Mouse (Mus musculus) frontal cortex, postnatal 25 days (tissue): ENCODE measurements at regions not wholly inside any gene's neighbourhood (a gene's known extent, or its start where the extent isn't known, plus 50 kb on each side); places are given as distances from the start of the nearest gene placed in this dataset.
"Not testable (repeated sequence)": the region's sequence is repeated elsewhere in the genome, so short reads cannot be mapped to it uniquely, and the experiment has no call there.

Source experiments
- DNase-seq, 2 experiments: peaks; one replicate each; pipeline ENCODE4 v3.0.0; 2022; ENCODE audit warnings: low spot score in 2 of 2

DNA sequence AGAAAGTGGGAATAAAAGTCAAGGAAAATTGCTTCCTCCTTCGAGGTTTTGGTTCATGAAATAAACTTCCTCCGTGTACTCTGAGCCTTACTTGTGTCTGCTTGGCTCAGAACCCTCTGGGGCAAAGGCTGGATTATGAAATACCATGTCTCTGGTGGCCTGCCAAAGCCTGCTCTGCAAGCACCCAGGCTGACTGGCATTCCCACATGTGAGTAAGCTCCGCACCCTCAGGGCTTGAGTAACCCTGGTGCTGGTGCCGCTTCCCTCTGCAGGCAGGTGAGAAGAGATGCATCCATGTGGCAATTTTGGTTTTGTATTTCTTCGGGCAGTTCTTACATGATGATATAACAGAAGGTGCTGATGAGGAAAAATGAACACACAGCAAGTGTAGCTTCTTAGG, 66.0 kb downstream of the Nr2f2 start:
- no peak for DNase-seq

DNA sequence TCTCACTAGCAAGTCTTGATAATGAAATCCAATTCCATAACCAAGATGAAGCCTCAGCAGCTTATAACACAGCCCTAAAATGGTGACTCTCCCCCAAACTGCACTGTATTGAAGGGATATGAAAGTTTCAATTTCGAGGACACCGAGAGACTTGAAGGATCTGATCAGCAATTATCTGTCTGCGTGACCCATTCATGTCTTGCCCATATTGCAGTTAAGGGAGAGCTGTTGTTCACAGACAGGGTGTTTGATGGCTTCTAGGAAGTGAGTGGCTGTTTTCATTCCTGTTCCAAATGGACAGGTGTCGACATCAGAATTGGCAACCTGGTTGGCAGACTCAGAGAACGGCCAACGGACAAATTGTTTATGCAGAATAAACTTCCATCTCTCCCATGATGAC, 75.1 kb downstream of the Nr2f2 start:
- DNase-seq: no peak

DNA sequence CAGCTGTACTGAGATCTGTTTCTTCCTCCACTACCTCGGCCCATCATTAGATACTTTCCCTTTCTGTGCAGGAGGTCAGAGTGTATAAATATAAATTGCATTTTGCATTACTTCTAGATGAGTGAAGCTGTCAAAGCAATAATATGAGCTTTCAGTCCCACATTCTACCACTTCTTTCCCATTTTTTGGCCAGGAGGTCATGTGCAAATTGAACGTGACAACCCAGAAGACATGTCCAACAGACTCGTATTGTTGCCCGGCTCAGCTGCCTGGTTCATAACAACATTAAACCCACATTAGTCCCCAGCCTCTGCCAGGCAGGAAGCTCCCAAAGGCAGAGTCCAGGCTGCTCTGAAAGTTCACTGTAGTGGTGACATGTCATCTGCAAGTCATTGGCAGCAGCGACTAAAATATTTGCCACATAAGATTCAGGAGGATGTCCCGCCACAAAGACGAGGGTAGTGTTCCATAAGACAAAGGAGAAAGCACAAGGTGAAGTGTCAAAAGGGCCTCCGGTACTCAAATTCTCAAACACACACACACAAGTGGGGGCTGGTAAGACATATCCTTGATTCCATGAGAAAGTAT, 75.7 kb downstream of the Nr2f2 start:
- DNase-seq: no peak

DNA sequence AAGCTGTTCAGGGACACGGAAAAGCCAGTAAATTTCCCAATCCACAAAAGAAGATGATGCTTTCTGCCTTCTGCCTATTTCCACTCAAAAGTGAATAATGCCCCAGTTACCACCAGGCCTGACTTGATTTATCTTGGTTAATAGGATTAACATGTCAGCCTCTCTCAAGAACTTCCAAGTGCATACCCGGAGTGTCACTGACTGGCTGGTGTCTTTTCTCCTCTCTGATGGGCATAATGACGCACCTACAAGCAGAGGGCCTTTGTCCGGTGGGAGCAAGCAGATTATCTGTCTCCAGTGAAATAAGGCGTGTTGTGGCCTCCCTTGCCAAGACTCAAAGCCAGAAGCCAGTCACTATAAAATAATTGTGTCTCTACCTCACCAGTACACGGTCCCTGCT, 76.3 kb downstream of the Nr2f2 start:
- DNase-seq: no peak

DNA sequence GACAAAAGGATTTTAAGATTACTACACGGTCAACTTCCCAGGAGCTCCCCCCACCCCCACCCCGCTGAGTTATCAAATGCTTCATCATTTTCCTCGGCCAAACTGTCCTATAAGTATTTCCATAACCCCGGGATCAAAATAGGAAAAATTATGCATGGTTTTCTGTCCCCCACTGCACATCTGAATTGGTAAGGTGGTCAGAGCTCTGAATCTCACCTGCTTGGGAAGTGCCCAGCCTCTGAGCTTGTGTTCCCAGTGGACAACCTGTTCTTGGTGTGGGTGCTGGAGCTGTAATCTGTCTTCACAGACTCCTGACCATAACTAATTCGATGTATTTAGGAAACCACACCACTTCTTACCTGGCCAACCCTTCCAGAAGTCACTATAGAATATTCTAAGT, 77.9 kb downstream of the Nr2f2 start:
- no peak for DNase-seq

DNA sequence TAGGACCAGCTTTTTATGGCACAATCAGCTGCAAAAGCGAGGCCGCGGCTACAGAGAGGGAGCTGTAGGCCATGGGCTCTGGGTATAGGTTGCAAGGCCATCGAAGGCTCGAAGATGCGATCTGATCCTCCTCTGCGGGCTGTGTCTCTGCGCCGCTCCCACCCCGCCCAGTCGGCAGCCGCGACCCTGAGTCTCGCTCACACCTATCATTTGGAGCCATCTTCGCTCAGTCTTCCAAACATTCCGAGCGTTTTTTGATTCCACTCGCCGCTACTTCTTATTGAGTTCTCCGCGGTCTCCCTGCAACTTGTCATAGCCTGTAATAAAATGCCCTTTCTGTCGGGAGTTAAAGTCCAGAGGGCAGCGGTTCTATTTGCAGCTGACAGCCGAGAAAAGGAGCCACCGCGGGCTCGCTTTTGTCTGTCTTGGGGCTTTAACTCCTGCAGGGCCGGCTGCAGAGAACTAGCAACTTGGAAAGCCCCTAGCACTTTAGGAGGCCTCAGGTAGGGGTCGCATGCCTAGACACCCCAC, 78.6 kb downstream of the Nr2f2 start:
- no peak for DNase-seq

DNA sequence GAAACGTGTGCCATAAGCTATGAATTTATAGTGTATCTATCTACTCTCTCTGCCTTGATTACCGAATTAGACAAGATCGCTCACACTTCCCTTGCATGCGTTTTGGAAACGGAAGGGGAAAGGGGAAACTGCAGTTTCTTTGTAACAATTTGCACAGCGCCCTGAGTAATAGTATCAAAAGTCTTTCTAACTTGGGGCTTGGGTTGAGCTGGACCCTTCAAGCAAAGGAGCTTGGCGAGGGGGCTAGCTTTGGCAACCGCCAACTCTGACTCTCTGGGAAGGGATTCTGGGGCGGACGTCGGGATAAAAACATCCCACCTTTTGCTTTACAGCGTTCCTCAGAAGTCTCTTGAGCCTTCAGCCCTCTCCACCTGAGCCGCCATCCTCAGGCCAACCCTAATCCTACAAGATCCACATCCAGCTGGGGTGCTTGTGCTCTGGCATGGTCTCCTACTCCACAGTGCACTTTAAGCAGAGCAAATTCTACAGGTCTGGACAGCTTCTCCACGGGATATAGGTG, 79.6 kb downstream of the Nr2f2 start:
- DNase-seq: no peak

DNA sequence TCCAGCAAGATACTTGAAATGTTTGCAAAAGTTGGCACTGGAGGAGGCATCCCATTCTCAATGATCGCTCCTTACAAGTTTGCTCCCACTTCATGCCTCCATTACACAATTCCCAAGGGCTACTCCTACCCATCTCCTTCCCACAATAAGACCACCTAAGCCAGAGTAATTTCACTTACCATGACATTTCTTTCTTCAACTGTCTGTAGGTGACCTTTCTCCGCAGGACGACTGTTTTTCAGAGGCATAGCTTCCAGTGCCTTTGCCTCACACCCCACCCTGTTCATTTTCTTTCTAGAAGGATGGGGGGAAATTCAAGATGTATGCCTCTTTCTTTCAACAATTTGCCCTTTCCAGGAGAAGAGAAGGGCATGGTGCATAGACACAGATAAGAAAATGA, 81.2 kb downstream of the Nr2f2 start:
- no peak for DNase-seq

DNA sequence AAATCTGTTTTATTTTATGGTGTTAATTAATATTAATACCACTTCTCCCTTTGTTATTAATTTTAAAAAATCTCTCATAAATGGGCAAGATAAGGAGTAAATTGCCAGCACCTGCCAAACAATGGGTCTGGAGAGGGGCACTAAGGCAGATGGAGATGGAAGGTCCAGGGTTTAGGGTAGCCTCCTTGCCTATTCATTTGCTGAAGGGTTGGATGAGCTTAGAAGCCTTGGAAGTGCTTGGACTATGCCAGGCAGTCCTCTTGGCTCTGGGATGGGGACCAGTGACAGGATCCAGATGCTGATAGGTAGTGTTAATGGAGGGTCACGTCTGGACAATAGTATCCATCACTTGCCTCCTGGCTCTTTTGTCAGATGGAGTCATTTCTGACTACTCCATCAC, 82.7 kb downstream of the Nr2f2 start:
- DNase-seq: no peak

DNA sequence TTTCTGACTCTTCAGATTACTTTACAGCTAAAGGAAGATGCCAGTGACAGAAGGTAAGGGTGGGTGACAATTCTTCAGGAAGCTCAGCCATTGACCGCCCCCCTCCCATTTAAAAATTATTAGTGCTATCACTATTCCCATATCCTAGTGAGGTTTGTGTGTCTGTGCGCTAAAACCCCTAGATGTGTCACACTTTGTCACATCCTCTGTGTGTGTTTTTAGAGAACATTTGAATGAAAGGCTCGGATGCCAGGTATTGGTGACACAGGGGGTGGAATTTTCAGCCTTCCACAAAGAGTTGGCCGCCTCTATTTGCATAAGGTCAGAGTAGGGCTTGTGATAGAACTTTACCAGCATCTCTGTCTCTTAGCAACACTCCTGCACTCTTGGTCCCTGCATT, 83.4 kb downstream of the Nr2f2 start:
- DNase-seq: no peak

DNA sequence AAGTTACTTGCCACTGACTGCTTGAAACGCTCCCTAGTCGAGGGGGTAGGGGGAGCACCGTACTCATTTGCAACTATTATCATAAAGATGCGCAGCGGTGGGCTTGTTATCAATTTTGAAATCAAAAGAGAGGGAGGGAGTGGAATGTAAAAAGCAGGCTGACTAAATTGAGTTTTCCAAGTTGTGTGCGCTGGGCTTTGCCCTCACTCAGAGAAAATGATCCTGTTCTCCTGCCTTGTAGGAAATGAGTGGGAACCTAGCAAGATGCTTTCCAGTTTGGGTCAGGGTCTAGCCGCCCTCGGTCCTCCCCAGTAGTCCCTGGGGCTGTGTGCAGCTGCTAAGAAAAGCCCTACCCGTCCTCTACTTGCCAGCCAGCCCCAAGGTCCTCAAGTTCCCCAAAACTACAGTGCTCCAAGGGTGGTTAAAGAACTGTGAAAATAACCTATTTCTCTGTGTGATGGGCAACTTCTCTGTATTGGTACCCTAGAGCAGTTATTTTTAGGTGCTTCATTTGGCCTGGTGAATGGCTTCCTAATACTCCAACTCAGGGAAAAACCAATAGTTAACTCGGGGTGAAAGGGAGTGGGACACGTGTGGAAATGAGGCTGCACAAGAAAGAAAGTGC, 84.5 kb downstream of the Nr2f2 start:
- no peak for DNase-seq

DNA sequence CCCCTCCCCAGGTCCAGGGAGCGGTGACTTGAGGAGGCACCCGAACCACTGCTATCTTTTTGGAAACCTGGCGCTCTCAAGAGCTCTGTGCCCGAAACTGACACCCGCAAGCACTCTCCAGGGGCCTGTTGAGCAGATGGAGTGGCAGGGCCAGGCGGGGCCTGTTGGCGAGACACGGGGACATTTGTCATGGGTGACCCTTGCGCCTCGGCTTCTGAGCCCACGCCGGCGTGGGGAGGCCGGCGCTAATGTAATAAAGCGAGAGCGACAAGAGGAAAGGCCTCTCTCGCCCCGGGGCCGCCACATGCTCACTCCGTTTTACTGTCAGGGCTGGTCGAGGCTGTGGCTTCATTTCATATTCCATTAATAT, 85.2 kb downstream of the Nr2f2 start:
- no peak for DNase-seq

DNA sequence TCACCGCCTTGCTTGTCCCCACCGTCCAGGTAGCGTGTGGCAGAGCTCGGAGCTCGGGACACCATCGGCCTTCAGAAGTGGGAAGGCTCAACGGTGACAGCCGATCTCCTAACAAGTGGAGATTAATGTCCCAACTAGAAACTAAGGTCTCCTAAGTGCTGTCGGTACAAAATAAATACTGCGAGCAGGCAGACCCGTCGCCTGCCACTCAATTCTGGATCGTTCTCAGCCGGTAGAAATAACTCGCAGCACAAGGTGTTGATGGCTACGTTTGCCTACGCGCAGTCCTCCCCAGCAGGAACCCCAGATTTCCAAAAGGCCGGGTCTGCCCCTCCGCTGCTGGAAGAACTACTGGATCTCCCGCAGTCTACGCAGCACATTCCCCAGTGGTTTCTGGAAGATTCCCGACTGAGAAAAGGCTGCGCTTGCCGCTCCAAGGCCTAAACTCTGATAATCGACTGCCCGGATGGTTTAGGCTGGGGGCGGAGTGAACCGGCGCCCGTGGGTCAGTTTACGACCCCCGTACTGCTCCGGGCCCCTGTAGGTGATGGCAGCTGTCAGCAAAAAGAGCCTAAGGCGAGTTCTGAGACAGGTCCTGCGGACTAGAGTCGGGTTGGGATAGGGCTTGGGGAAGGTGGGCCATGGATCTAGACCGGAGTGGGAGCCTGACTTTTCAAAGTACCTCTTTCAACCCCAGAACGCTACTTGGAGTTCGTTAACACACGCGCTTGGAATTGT, 85.7 kb downstream of the Nr2f2 start:
- no peak for DNase-seq

DNA sequence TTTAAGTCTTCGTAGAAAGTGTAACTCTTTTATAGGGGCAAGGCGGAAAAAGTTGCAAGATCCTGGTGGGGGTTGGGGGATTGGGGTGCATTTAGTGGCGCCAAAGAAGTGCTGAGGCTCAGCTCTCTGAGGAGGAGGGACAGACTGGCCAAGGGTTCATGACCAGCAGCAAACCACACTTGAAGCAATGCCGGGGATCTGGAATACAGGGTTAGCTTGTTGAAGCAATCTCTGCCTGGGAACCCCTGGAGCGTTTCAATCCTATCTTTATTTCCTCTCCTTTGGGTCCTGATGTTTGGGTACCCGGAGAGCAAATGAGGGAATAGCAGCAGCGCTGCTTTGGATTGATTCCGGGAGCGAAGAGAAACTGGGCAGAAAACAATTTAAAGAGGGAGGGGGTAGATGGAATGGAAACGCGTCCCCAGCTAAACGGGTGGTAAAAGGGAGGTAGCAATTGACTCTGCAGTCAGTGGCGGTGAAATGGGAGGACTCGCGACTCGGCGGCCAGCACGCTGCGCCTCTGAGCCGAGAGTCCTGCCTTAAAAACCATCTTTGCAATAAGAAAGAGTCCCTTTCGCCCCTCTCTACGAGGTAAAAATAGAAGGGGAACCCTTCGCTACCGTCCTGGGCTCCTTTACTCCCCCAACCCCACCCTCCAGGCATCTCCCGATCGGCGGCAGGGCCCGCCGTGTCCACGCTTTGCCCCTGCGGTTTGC, 86.5 kb downstream of the Nr2f2 start:
- DNase-seq: no peak

DNA sequence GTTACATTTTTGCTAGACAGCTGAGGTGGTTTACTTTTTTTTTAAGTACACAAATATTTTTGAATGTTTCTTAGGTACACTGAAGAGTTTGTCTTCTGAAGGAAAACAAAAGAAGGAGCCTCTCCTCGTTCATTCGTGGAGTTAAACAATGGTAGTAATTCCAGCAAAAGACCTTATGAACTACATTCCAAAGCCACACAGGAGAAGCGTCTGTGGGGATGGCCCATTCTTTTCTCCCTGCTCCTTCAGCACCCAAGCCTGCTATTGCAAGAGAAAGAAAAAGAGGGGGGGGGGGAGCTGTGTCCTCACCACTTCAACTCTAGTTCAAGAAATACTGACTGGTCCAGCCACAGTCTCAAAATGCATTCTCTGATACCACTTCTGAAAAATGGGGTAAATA, 87.4 kb downstream of the Nr2f2 start:
- no peak for DNase-seq

DNA sequence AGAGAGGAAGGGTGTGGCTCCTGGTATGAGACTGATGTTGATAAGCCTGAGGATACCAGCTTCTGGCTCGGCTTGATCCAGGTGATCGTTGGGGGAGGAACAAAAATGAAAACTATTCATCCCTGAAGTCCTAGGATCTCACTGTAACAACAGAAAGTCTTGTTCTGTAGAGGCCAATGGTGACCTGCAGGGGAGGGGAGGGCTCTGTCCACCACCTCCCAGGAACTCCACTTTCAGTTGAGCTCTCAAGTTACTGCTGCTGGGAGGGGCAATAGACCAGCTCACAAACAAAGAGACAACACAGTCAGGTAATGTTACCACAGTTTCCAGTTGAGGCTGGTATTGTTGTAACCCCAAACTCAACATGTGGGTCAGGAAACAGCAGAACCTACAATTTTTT, 90.5 kb downstream of the Nr2f2 start:
- DNase-seq: no peak

DNA sequence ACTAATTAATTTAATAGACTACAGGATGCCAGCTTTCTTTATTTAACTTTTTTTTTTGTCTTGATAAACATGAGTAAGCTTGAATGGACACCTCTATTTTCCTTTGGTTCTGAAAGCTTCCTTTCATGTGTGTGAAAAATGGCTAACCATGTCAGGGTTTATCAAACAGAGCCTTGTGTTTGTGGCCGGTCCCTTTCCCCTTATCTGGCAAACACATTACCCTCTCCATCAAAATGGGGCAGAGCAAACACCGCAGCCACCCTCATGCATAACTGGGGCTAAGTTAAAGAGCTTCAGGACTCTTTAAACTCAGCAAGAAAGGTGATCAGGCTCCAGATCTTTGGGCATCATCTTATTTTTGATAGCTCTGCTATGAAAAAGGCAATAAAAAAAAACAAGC, 92.2 kb downstream of the Nr2f2 start:
- DNase-seq: no peak

DNA sequence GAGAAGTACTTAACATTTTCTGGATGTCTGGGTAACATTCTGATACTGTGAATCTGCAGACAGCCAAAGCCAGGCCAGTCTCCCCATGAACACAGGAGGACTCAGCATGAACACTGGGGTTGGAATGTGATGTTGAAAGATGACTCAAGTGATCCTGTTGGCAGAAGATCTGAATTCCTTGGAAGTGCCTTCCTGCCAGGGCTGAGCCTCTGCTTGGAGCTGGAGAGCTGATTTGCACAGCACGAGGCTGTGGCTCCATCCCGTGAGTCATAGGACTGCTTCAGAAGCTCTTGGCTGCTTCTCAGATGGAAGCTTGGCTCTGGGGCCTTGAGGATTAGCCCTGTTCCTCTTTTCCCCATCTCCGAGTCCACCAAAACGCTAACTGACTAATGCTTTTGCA, 99.5 kb downstream of the Nr2f2 start:
- no peak for DNase-seq

DNA sequence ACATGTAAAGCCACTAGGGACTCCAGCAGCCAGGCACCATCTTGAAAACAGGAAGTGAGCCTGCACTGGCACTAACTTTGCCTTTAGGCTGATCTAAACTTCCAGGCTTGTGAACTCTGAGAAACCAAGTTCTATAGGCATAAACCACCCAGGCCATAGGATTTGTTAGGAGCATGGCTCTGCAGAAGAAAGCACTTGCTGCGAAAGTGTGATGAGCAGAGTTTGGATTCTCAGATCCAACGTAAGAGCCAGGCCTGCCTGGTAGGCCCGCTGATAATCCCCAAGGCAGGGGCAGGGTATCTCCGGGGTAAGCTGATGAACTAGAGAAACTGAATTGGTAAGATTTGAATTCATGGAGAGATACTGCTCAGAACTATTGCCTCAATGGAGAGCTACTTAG, 109.7 kb downstream of the Nr2f2 start:
- DNase-seq: no peak

DNA sequence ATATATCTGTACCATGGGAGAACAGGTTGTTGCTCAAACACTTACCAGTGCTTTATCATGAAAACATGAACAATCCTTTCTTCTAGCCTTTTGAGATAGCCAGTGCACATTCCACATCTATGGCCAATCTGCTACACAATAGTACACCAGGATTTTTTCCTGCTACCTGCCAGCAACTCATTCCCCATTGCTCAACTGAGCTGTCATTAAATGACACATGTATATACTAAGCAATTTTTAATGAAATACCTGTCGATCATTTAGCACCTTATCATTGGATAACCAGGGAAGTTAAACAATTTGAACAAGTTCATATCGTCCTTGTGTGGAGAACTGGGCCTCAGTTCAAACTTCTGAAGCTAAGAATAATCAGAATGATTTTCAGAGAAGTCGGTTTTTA, 111.5 kb downstream of the Nr2f2 start:
- DNase-seq: no peak

DNA sequence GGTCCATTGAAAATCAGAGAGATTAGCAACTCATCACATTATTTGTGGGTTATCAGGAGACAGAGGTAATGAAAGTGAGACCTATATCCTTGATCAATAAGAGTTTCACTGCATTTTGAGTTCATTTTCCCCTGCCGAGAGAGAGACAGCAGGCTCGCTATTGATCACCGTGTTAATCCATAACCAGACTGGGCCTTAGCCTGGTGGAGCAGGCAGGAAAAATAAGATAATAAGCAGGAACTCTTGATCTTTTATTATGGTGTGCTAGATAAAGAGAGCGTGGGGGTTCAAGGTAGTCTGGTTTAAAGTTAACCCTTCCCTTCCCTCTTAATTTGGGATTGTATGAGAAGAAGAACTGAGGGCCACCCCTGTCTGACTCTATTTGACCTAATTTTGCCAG, 113.3 kb downstream of the Nr2f2 start:
- no peak for DNase-seq

DNA sequence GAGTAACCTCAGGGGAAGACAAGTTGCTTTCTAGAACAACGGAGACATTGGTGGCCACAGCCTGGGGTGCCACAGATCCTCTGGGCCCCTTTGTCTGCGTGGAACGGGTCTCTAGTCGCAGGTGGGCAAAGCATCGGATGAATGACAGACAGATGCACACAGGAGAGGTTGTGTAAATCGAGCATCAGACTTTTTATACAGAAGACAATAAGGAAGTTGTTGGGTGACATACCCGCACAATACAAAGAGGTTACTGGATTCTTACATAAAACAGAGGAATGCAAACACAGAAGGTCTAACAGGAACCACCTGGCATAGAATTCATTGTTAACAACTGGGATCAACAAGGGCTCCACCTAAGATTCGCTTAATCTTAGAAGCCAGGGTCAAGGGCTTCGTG, 127.5 kb downstream of the Nr2f2 start:
- not testable (repeated sequence) for DNase-seq
